Mouse (Mus musculus): Measurements from ENCODE around the gene Slc10a1. TPM values are rescaled to one million over a fixed set of nuclear protein-coding genes. Genes with fewer than 3 reads are reported as not detected.
"Not testable (repeated sequence)": the region's sequence is repeated elsewhere in the genome, so short reads cannot be mapped to it uniquely, and the experiment has no call there.

The Slc10a1 gene
- total RNA-seq, 2 experiments from 2014 or later: 0.41 TPM; not detected in 1

DNA sequence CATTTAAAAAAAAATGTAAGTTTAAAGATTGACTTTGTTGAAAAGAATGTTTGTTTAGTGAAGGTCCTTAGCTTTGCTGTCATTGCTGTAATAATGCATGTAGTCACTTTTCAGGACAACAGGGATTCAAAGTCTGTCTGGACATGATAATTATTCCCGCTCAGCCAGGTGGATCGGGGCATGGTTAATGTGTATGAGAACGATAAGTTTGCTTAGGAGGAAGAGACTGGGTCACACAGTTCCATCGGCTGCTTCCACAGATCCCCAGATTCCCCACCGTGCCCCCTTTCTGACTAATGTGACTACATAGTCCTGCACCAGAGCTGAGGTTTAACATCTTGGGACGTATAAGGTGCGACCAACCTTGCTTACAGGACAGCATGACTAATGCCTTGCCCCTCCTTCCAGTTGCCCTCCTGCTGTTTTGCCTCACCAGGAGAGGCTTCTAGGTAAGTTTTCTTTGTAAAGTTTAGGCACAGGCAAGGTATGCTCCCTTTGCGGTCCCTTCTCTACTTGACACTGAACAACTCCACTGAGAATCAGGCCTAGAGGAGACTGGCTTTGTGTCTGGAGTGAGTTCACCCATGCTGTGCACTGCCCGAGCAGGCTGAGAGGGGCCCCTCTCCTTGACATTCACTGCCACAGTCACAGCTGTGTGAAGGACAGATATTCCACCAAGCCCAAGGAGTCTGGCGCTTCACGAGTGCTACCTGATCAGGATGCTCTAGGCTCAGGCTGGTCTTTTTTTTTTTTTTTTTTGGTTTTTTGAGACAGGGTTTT, 2.3 kb downstream of the Slc10a1 start:
- DNase-seq: no peak

DNA sequence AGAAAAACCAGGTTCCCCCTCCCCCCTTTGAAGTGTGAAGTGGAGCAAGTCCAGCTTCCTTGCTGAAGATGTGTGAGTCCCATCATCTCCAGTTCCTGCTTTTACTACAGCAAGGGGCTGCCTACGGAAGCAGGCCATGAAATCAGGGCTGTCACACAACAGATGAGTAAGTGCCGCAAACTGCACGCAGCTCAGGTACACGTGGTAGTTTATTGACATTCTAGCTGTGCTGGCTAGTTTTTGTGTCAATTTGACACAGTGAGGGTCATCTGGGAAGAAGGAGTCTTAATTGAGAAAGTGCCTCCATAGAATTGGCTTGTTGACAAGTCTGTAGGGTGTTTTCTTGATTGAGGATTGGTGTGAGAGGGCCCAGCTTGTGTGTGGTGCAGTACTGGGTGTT, 5.9 kb downstream of the Slc10a1 start:
- DNase-seq: no peak

DNA sequence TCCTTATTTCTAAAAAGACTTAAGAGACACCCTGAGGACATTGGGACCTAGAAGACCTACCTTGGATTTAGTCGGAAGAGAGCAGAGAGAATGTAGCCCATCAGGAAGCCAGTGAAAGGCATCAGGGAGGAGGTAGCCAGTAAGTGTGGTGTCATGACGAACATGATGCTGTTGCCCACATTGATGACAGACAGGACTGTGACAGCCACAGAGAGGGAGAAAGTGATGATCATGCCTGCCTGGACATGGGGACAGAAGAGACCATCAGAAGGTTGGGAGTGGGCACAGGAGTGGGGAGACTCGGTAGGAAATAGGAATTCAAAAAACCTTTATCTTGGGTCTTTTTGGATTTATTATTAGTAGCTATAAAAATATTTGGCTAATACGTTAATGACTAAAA, 10.5 kb downstream of the Slc10a1 start:
- DNase-seq: no peak

DNA sequence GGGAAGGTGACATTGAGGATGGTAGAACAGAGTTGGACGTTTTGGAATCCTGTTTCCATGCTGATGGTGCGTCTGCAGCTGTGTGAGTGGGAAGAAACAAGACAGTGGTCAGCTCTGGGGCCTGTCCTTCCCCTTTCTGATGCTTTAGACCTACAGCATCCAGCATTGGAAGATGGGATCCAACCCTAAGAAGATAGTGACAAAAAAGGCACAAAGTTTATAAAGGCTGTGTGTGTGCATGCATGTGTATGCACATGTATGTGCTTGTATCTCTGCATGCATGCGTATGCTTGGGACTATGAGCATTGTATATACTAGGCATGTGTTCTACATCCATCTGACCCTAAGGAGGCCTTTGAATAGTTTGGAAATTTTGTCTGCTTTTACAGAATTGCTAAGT, 12.5 kb downstream of the Slc10a1 start:
- no peak for DNase-seq

DNA sequence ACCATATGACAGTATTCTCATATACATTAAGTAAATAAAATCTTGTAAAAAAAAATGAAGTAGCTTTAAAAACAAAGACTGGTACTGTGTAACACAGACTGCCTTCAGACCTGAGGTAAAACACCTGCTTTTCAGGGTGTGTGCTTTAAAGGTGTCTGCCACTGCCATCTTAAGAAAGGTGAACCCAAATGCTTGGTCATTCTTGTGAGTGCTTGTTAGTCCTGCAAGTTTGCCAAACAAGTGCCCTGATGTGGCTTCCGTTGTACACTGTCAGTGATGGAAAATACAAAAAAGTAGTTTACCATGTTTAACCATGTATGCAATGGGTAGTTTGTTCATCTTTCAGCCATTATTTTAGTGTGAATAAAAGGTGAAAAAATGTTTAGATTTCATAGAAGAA, 16.0 kb downstream of the Slc10a1 start:
- no peak for DNase-seq

DNA sequence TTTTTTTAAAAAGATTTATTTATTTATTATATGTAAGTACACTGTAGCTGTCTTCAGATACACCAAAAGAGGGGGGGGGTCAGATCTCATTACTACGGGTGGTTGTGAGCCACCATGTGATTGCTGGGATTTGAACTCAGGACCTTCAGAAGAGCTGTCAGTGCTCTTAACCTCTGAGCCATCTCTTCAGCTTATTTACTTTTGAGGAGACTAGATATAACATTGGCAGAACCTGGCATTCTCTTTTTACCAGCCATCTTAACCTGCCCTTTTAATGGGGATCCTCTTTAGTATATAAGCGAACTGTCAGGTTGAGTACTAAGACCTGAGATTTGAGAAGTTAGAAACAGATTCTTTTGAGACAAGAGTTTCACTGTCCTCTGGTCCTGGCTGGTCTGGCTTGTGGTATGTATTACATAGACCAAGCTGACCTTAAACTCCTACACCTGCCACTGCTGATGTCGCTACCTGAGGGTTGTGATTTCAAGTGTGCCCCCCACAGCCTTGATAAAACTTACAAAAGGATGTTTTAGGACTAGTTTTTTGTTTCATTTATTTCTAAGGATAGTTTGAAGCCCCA, 16.8 kb downstream of the Slc10a1 start:
- no peak for DNase-seq

DNA sequence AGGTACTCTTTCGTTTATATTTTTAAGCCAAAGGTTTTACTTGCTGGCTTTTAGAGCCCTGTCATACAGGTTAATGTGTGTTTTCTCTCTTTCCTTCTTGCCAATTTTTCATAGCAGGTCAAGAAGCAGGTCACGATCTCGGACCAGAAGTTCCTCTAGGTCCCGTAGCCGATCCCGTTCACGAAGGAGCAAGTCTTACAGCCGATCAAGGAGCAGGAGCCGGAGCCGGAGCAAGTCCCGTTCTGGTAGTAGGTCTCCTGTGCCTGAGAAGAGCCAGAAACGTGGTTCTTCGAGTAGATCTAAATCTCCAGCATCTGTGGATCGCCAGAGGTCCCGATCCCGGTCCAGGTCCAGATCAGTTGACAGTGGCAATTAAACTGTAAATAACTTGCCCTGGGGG, 18.9 kb downstream of the Slc10a1 start:
- DNase-seq: not testable (repeated sequence)

DNA sequence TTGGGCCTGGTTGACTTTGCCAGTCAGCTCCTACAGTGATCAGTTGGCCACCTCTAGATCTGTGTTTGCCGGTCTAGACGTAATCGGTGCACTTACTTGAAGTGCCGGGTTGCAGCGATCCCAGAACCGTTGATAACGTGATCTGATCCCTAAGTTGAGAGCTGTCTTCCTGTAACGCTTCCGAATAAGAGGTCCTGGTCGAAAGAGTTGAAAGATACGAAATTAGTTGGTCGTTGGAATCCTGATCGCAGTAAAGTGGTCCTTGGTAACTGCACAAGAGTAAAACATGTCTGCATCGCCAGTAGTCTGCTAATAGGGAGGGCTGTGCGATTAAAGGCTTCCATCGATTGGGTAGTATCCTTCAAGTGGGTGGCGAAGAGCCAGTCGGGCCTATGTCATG, 20.3 kb downstream of the Slc10a1 start:
- DNase-seq: no peak

DNA sequence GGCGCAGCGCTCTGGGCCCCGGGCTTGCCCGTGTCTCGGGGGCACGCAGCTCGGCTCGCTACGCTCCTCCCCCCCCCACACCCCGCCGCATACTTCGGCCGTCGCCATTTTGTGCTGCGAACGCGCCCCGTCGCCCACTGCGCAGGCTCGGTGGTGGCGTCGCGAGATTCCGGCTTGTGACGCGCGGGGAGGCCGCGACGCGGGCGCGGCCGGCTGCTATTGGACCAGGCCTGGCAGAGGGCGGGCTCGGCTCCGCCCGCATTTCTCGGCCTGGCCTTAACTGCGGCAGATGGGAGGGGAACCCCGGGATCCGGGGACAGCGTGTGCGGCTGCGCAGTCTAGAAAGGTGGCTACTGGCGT, 22.5 kb downstream of the Slc10a1 start:
- DNase-seq: peak; percentile 96

DNA sequence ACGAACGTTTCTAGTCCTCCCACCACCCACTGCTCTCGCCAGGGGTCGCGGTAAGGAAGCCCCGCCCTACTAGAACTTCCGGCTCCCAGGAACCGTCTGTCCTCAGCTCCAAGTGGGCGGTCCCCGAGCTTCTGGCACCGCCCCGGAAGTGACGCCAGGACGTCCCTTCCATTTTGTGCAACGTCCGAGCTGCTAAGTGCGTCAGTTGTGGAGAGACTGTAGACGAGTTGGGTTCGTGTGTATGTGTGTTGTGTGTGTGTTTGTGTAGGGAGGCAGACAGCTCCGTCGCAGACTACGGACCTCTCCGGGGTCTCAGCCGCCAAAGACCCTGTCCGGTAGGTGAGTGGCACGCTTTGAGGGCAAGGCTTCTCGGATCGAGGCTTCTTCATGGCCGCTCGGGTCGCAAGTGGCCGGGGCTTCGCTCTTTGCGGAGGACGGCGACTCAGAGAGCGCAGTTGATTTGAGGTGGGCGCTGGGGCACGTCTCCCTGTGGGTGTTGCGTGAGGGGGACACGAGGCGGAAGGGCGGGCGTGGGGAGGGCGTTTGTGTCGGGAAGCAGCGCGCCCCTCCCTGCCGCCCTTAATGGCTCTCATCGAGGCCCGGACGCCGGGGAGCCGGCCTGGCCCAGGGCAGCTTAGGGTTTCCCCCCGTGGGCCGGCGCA, 23.0 kb downstream of the Slc10a1 start, which contains the start of gene Srsf5:
Srsf5 (plus strand) TSS at position 171 of the 662 bp plus-strand sequence.
- peak; percentile 98 for DNase-seq

DNA sequence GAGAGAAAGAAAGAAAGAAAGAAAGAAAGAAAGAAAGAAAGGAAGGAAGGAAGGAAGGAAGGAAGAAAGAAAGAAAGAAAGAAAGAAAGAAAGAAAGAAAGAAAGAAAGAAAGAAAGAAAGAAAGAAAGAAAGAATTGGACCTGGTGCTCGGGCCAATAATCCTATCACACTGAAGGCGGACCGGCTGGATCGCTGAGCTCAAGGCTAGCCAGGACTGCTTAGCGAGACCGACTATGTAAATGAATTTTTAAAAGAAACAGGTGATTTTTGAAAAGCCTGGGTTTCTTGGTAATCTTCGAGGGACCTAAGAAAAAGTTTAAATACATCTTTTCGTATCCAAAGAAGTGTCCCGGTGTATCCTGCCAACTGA, 23.6 kb downstream of the Slc10a1 start:
- not testable (repeated sequence) for DNase-seq

DNA sequence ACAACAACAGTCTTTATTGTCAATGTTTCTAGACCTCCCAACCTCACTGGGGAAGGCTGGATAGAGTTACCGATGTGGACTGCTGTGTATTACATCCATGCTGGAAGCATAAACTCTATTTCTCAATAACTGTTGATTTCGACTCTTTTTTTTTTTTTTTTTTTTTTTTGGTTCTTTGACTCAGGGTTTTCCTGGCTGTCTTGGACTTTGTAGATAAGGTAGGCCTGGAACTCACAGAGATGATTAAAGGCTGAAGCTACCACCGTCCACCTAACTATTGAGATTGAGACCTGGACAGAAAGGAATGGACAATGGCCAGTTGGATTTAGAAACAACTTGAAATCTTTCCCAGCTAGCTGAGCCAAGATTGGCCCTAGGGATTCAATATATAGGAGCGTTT, 24.3 kb downstream of the Slc10a1 start:
- no peak for DNase-seq

DNA sequence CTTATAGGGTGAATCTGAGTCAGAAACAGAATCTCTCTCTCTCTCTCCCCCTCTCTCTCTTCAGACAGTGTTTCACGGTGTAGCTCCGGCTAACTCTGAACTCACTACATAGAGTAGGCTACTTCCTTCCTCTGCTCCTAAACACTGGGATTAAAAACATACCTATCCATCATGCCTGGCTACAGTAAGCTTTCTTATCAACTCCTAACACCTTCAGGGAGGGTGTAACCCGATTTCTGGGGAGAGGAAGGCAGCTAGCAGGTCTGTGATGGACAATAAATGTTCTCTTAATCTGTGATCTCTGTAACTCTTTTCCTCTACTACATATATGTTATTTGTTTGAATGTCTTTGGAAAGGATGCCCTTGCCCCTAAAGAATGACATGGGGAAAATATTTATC, 25.1 kb downstream of the Slc10a1 start:
- no peak for DNase-seq

DNA sequence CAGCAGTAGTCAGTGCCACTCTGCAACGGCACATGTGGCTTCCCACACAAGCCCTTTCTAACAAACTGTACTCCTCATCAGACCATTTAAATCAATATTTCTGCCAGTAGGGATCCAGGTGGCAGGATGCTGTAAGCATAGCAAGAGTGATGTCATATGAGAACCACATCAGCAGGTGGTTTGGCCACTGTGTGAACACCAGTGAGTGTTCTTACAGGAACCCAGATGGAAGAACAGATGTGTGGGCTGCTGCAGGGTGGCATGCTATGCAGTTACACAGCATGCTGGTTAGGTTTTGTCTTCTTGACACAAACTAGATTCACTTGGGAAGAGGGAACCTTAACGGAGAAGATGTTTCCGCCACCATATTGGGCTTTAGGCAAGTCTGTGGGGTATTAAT, 26.6 kb downstream of the Slc10a1 start:
- no peak for DNase-seq

DNA sequence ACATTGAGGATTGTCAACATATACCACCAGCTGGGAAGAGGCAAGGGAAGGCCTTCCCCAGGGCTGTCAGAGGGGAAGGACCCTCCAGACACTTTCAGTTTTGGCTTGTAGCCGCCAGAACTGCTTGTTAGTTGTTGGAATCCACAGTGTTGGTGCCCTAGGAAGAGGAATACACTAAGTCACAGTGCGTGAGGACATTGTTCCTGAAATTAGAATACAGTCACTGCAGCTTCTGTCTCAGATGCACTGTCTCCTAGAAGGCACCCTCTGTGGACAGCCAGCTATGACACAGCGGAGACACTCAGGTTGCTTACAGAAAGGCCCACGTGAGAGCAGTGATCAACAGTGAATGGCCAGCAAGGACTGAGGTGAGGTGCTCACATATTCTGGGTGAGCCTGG, 29.3 kb downstream of the Slc10a1 start:
- no peak for DNase-seq

DNA sequence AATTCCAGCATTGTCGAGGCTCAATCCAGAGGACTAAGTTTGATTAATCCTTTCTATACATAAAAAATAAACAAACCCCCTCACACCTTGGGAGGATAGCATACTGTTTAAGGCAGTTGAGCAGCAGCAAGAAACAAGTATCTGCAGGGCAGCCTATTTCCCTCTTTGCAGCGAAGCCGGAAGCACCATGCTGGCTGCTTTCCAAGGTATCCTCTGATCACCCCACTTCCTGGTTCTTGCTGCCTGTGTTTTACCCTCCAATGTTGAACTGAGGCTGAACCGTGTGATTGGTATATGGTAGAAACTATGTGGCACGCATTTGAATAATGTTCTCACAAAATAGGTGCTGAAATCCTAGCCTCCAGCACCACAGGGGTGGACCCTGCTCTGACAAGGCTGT, 29.9 kb downstream of the Slc10a1 start:
- DNase-seq: peak; percentile 42

DNA sequence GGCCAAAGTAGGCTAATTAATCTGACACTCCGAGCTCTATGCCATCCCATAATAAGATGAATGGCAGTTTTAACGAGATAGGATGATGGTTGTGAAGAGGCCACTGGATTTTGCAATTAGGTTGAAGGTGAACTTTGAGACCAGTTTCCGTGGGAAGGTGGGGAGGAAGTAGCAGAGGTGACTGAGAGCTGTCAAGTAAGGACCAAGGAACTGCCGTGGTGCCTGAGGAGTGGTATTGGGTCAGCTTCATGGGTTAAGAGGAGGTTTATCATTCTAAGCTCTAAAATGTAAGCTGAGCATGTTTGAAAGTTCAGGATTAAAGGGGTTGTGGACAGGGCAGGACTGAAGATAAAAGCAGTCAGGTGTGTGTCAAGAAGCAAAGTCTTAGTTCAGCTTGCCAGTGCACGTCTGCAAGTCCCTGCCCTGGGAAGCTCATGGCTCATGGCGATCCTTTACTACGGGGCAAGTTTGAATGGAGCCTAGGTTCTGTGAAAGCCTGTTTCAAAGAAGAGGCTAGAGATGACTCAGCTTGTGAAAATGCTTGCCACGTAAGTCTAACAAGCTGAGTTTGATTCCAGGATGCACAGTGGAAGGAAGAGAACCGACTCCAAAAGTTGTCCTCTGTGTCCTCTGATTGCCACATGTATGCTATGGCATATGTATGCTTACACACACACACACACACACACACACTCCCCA, 31.0 kb downstream of the Slc10a1 start:
- DNase-seq: no peak

DNA sequence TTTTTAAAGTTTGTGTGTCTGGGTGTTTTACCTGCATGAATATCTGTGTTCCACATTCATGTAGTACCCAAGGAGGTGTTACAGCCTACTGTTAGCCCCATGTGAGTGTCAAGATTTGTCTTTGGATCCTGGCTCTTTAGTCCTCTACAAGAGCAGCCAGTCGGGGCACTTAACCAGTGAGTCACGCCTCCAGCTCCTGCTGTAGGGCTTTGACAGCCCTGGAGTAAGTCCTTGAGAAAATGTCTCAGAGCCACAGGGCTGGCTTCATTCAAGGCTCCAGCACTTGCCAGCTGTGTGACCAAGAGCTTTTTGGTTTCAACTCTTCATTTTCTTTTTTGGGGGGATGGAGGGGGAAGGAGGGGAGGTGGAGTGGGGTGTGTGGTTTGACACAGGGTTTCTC, 31.8 kb downstream of the Slc10a1 start:
- DNase-seq: no peak

DNA sequence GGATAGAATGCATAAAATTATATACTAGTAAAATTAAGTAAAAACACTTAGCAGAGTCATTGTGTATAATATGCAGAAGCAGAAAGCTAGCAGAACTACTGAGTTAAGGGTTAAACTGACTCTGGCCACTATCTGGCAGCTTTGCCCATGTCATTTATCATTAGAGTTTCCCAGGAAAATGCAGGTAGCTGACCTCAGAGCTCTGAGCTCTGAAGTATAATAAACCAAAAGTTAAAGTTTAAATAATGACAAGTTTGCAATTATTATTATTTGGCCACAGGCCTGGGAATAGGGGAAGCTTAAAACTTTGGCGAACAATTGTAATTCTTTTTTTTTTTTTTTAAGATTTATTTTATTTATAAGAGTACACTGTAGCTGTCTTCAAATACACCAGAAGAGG, 35.6 kb downstream of the Slc10a1 start:
- DNase-seq: no peak

DNA sequence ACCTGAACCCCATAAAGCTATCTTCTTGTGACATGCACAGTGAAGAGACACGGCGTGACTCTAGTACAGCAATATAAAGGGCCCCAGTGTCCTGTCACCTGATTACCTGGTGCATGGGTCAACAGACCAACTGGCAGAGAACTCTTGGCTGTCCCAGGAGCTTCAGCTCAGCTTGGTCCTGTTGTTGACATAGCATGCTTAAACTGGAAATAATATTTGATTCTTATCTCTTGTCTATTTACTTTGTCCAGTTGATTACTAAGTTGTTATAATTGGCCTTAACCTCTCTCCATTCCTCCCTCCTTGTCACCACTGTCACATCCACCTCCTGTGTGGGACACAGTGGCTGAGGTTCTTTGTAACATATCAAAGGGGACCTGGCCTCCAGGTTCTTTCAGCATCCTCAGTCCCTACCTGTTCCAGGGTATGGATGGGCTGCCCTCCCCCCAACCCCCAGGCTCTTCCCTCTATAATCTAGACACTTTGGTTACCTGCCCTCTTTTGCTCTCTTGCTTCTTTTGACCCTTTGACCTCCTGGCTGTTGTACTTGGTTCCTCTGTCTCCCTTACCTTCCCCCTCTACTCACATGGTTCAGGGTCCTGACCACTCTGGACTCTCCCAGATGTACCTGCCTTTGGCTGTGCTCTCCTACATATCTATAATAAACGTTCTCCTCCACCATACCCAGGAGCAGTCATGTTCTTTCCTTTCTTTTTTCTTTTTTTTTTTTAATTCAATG, 36.9 kb downstream of the Slc10a1 start:
- DNase-seq: no peak

DNA sequence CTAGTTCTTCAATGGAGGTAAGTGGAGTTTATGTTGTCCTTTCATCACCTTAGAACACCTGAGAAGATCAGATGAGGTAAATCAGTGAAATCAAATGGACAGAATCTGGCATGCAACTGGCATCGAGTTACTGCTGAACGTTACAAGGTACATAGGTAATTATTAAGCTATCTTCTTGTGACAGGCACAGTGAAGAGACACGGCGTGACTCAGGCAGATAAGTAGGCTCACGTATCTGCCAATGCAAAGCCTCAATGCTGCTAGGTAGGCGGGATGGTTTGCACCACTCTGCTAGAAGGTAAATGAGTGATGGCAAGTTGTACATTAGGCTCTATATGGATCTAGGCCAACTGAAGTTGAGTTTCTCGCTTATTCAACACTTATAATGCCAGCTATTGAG, 38.4 kb downstream of the Slc10a1 start:
- DNase-seq: no peak

DNA sequence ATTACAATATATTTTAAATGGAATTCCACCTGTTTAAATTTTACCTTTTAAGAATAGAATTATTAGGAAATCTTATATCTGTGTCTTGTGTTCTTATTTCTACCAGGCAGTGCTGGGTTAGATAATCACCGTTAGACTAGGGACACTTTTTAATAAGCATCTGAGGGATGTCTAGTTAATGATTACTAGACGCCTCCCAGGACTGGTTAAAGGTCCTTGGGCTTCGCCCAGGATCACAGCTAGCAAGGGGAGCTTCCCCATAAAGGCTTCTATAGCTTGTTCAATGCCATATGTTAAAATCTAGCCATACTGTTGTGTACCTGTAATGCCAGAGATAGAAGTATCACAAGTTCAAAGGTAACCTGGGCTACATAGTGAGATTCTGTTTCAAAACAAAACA, 39.6 kb downstream of the Slc10a1 start:
- no peak for DNase-seq
